Mouse (Mus musculus): ENCODE data around the gene Sgk2. TPM values are rescaled to one million over a fixed set of nuclear protein-coding genes. Genes with fewer than 3 reads are reported as not detected.
A peak's percentile ranks its signal among the peaks of the same experiment; 100 is the strongest.
"Not testable (repeated sequence)": the region's sequence is repeated elsewhere in the genome, so short reads cannot be mapped to it uniquely, and the experiment has no call there.

Gene Sgk2
- total RNA-seq, 1 experiment from 2014 or later, result not detected

- no peak for ATAC-seq (replicated peaks in 1 of 2; ENCODE audit: insufficient read depth in 1 of 2, low FRiP score in 2 of 2, low TSS enrichment in 1 of 2, low read depth in 1 of 2, poor library complexity in 2 of 2, severe bottlenecking in 2 of 2)
These were observed 62.0 kb downstream of the Sgk2 start for GRCm38 (mm10) chr2:163049116-163049515.

GRCm38 (mm10) chr2:163051691-163052090, 64.6 kb downstream of the Sgk2 start:
- no peak for ATAC-seq (replicated peaks in 1 of 2; ENCODE audit: insufficient read depth in 1 of 2, low FRiP score in 2 of 2, low TSS enrichment in 1 of 2, low read depth in 1 of 2, poor library complexity in 2 of 2, severe bottlenecking in 2 of 2)

GRCm38 (mm10) chr2:163052101-163052500, 65.0 kb downstream of the Sgk2 start:
- no peak for ATAC-seq (replicated peaks in 1 of 2; ENCODE audit: insufficient read depth in 1 of 2, low FRiP score in 2 of 2, low TSS enrichment in 1 of 2, low read depth in 1 of 2, poor library complexity in 2 of 2, severe bottlenecking in 2 of 2)

- ATAC-seq (replicated peaks in 1 of 2; ENCODE audit: insufficient read depth in 1 of 2, low FRiP score in 2 of 2, low TSS enrichment in 1 of 2, low read depth in 1 of 2, poor library complexity in 2 of 2, severe bottlenecking in 2 of 2), result no peak
These were observed 65.7 kb downstream of the Sgk2 start for GRCm38 (mm10) chr2:163052826-163053225.

- ATAC-seq (replicated peaks in 1 of 2; ENCODE audit: insufficient read depth in 1 of 2, low FRiP score in 2 of 2, low TSS enrichment in 1 of 2, low read depth in 1 of 2, poor library complexity in 2 of 2, severe bottlenecking in 2 of 2), result peak; percentile 97 to 100
These were observed 67.3 kb downstream of the Sgk2 start, which contains the start of gene Mybl2 for GRCm38 (mm10) chr2:163054335-163054840. Gene Mybl2 (plus strand): TSS chr2:163054687.

GRCm38 (mm10) chr2:163054891-163055494, 67.9 kb downstream of the Sgk2 start:
- ATAC-seq (replicated peaks in 1 of 2; ENCODE audit: insufficient read depth in 1 of 2, low FRiP score in 2 of 2, low TSS enrichment in 1 of 2, low read depth in 1 of 2, poor library complexity in 2 of 2, severe bottlenecking in 2 of 2), result 0 out of 4 replicates have a peak, but pooled peaks of 1 of the 2 experiments have one; percentile 1

- 0 out of 4 replicates have a peak, but pooled peaks of 1 of the 2 experiments have one; percentile 24 for ATAC-seq (replicated peaks in 1 of 2; ENCODE audit: insufficient read depth in 1 of 2, low FRiP score in 2 of 2, low TSS enrichment in 1 of 2, low read depth in 1 of 2, poor library complexity in 2 of 2, severe bottlenecking in 2 of 2)
These were observed 68.6 kb downstream of the Sgk2 start for GRCm38 (mm10) chr2:163055715-163056114.

GRCm38 (mm10) chr2:163056584-163056983, 69.5 kb downstream of the Sgk2 start:
- no peak for ATAC-seq (replicated peaks in 1 of 2; ENCODE audit: insufficient read depth in 1 of 2, low FRiP score in 2 of 2, low TSS enrichment in 1 of 2, low read depth in 1 of 2, poor library complexity in 2 of 2, severe bottlenecking in 2 of 2)

GRCm38 (mm10) chr2:163058981-163059380, 71.9 kb downstream of the Sgk2 start:
- ATAC-seq (replicated peaks in 1 of 2; ENCODE audit: insufficient read depth in 1 of 2, low FRiP score in 2 of 2, low TSS enrichment in 1 of 2, low read depth in 1 of 2, poor library complexity in 2 of 2, severe bottlenecking in 2 of 2), result not testable (repeated sequence)

- ATAC-seq (replicated peaks in 1 of 2; ENCODE audit: insufficient read depth in 1 of 2, low FRiP score in 2 of 2, low TSS enrichment in 1 of 2, low read depth in 1 of 2, poor library complexity in 2 of 2, severe bottlenecking in 2 of 2), result no peak
These were observed 73.5 kb downstream of the Sgk2 start for GRCm38 (mm10) chr2:163060630-163061029.

GRCm38 (mm10) chr2:163061203-163062118, 74.3 kb downstream of the Sgk2 start:
- no peak for ATAC-seq (replicated peaks in 1 of 2; ENCODE audit: insufficient read depth in 1 of 2, low FRiP score in 2 of 2, low TSS enrichment in 1 of 2, low read depth in 1 of 2, poor library complexity in 2 of 2, severe bottlenecking in 2 of 2)

GRCm38 (mm10) chr2:163062119-163062508, 75.0 kb downstream of the Sgk2 start:
- no peak for ATAC-seq (replicated peaks in 1 of 2; ENCODE audit: insufficient read depth in 1 of 2, low FRiP score in 2 of 2, low TSS enrichment in 1 of 2, low read depth in 1 of 2, poor library complexity in 2 of 2, severe bottlenecking in 2 of 2)

Other genes with a start within 250 kb of the Sgk2 start
- 272 and 354 TPM in 2 replicates for gene Srsf6, start 55.8 kb upstream of the Sgk2 start, total RNA-seq (2017)
- not detected in 2 replicates for gene L3mbtl1, start 43.9 kb upstream of the Sgk2 start, total RNA-seq (2017)
- 27.9 and 30.3 TPM in 2 replicates for gene Ift52, start 30.0 kb downstream of the Sgk2 start, total RNA-seq (2017)
- 10.1 and 20.6 TPM in 2 replicates for gene Mybl2, start 67.4 kb downstream of the Sgk2 start, total RNA-seq (2017)
- gene Gtsf1l, start 100.5 kb downstream of the Sgk2 start, total RNA-seq (2017), result not detected in 2 replicates
- gene Tox2, start 215.8 kb downstream of the Sgk2 start, total RNA-seq (2017), result not detected in 2 replicates

All from hematopoietic stem cell, adult 5-6 weeks (primary cell).